Mouse (Mus musculus): ENCODE measurements around the gene Ppp1r37. TPM values are rescaled to one million over a fixed set of nuclear protein-coding genes. Genes with fewer than 3 reads are reported as not detected.
"Not testable (repeated sequence)": the region's sequence is repeated elsewhere in the genome, so short reads cannot be mapped to it uniquely, and the experiment has no call there.

Ppp1r37 gene
- polyA plus RNA-seq, 1 experiment from 2014 or later: 15.0 TPM

DNA sequence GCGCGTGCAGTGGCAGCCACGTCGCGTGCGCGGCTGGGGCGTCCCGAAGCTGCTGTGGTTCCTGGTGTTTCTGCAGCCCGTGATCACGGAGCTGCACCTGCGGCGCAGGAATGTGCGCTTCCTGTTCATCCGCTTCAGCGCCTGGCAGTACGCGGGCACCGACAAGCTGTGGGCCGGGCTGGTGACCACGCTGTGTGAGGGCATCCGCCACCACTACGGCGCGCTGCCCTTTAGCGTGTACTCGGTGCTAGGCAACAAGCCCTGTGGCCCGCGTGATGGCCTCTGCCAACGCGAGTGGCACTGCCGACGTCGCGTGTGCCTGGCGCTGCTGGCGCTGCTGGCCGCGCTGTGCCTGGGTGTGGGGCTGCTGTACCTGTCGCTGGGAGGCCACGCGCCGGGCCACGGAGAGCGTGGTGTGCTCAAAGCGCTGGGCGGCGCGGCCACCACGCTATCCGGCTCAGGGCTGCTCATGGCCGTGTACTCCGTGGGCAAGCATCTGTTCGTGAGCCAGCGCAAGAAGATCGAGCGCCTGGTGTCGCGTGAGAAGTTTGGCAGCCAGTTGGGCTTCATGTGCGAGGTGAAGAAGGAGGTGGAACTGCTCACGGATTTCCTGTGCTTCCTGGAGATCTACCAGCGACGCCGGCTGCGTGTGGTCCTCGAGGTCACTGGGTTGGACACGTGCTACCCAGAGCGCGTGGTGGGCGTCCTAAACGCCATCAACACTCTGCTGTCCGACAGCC is 39.7 kb downstream of the Ppp1r37 start:
- ATAC-seq: no peak

DNA sequence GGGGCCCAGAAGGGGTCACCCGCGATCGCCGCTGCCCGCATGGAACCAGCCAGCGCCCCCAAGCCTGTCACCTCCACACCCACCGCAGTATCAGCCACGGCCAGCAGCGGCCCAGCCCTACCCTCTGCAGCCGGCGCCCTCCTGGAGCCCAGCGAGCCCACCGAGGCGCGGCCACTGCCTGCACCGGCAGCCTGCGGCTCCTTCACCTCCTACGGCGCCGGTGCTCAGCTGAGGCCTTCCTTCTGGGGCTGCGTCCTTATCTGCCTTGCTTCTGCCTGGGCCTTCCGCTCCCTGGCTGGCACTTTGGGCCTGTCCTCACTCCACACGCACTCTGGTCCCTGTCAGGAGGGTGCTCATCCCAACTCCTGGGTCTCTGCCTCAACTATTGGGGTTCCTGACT is 42.8 kb downstream of the Ppp1r37 start:
- no peak overlapping the region for H3K4me3 ChIP-seq (ENCODE audit: low read depth, low read length)
- H3K27me3 ChIP-seq (replicated peaks; ENCODE audit: control insufficient read depth, insufficient read depth, low read length): peaks cover 69% of the 10 kb centered on the region
- no peaks in the 10 kb centered on the region for H3K9me3 ChIP-seq (ENCODE audit: control insufficient read depth)

More for the DNA sequence above, 39.7 kb downstream of the Ppp1r37 start:
- H3K4me1 ChIP-seq (replicated peaks; ENCODE audit: control insufficient read depth, insufficient read depth, low read length): 0 out of 2 replicates have a peak, but pooled peaks cover 6% of the 10 kb centered on the region
- H3K4me2 ChIP-seq (replicated peaks; ENCODE audit: low read depth): peak overlapping the region; percentile 67
- WGBS: 11% methylated on average over 72 of the region's 72 CpGs
- H3K4me3 ChIP-seq (ENCODE audit: low read depth, low read length): peak overlapping the region; percentile 31
- H3K27me3 ChIP-seq (replicated peaks; ENCODE audit: control insufficient read depth, insufficient read depth, low read length): peaks cover 65% of the 10 kb centered on the region
- no peaks in the 10 kb centered on the region for H3K9me3 ChIP-seq (ENCODE audit: control insufficient read depth)
- TF ChIP-seq CTCF (IDR thresholded peaks at IDR 0.05; ENCODE audit: low read depth): no peak
- H3K36me3 ChIP-seq (ENCODE audit: control insufficient read depth, insufficient read depth): no peaks in the 10 kb centered on the region
- H3K27ac ChIP-seq (ENCODE audit: low read depth, low read length): no peak overlapping the region
- H3K9ac ChIP-seq (ENCODE audit: low read depth, low read length): no peak overlapping the region

DNA sequence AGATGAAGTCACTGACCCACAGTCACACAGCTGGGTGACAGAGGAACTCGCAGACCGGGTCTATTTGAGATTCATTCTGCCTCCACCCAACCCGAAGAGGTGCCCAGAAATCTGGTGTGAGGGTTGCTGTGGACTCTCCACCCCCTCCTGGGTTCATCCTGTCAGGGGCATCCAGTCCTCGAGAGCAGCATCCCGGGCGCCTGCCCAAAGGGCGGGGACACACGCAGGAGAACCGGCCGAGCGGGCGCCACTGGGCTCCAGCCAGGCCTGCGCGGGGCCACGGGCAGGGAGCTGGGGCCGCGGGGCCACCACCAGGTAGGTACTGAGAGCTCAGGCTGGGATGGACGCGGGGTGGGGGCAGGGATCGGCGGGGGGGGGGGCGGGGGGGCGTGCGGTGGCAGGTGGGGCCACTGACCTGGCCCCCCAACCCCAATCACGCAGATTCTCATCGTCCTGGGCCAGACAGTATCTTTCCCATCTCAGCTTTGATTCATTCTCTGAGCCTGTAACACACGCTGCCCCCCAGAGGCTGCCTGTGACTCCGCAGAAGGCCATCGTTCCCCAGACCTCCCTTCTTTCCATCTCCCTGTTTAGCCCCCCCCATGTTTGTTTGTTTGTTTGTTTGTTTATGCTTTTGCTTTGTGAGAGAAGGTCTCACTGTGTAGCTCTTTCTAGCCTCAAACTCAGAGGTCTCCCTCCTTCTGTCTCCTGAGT is 45.1 kb downstream of the Ppp1r37 start, which contains the start of gene Nkpd1:
Gene Nkpd1, plus strand, starts transcription at position 187 of the 714 bp plus-strand sequence.
- H3K27me3 ChIP-seq (replicated peaks; ENCODE audit: control insufficient read depth, insufficient read depth, low read length): peaks cover 49% of the 10 kb centered on the region
- no peaks in the 10 kb centered on the region for H3K36me3 ChIP-seq (ENCODE audit: control insufficient read depth, insufficient read depth)
- WGBS: 5% methylated on average over 22 of the region's 29 CpGs
- H3K27ac ChIP-seq (ENCODE audit: low read depth, low read length): no peak within 1 kb of the TSS
- H3K4me3 ChIP-seq (ENCODE audit: low read depth, low read length): no peak within 1 kb of the TSS
- no peaks in the 10 kb centered on the region for H3K9me3 ChIP-seq (ENCODE audit: control insufficient read depth)
- H3K4me1 ChIP-seq (replicated peaks; ENCODE audit: control insufficient read depth, insufficient read depth, low read length): no peaks in the 10 kb centered on the region
- H3K4me2 ChIP-seq (replicated peaks; ENCODE audit: low read depth): peak within 1 kb of the TSS; percentile 46
- no peak within 1 kb of the TSS for H3K9ac ChIP-seq (ENCODE audit: low read depth, low read length)
- ATAC-seq: no peak
- peak; percentile 62 for TF ChIP-seq CTCF (IDR thresholded peaks at IDR 0.05; ENCODE audit: low read depth)

More for the DNA sequence above, 42.8 kb downstream of the Ppp1r37 start:
- Histone ChIP-seq H3K36me3 (ENCODE audit: control insufficient read depth, insufficient read depth) (no peaks in the 10 kb centered on the region), H3K27ac (ENCODE audit: low read depth, low read length) (no peak overlapping the region), H3K9ac (ENCODE audit: low read depth, low read length) (no peak overlapping the region), H3K4me1 (replicated peaks; ENCODE audit: control insufficient read depth, insufficient read depth, low read length) (0 out of 2 replicates have a peak, but pooled peaks cover 6% of the 10 kb centered on the region), H3K4me2 (replicated peaks; ENCODE audit: low read depth) (peak overlapping the region; percentile 22; the same call in 1 of the 2 replicates)
- TF ChIP-seq CTCF (IDR thresholded peaks at IDR 0.05; ENCODE audit: low read depth): no peak
- ATAC-seq: no peak
- 8% methylated on average over 21 of the region's 23 CpGs for WGBS

DNA sequence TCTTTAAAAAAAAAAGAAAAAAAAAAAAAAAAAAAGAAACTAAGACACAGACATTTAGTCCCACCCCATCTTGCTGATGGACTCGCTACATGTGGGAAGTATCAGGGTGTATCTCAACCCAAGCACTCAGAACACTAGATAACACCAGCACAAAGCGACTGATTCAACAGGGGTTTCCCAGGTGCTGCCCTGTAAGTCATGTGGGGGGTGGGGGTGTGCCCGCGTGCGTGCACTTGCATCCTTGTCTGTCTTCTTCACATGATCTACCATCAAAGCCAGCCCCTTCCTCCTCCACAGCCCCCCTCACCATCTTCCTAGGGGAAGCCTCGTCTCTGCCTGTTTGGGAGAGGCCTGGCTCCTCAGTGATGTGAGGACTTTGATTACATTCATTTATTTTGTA is 50.5 kb downstream of the Ppp1r37 start:
- H3K27ac ChIP-seq (ENCODE audit: low read depth, low read length): no peak overlapping the region
- H3K4me2 ChIP-seq (replicated peaks; ENCODE audit: low read depth): no peak overlapping the region
- TF ChIP-seq CTCF (IDR thresholded peaks at IDR 0.05; ENCODE audit: low read depth): no peak
- H3K4me1 ChIP-seq (replicated peaks; ENCODE audit: control insufficient read depth, insufficient read depth, low read length): 0 out of 2 replicates have a peak, but pooled peaks cover 1% of the 10 kb centered on the region
- 83% methylated on average over 6 of the region's 6 CpGs for WGBS
- no peaks in the 10 kb centered on the region for H3K9me3 ChIP-seq (ENCODE audit: control insufficient read depth)
- no peak overlapping the region for H3K9ac ChIP-seq (ENCODE audit: low read depth, low read length)
- no peaks in the 10 kb centered on the region for H3K27me3 ChIP-seq (replicated peaks; ENCODE audit: control insufficient read depth, insufficient read depth, low read length)
- no peaks in the 10 kb centered on the region for H3K36me3 ChIP-seq (ENCODE audit: control insufficient read depth, insufficient read depth)
- ATAC-seq: no peak
- H3K4me3 ChIP-seq (ENCODE audit: low read depth, low read length): no peak overlapping the region

DNA sequence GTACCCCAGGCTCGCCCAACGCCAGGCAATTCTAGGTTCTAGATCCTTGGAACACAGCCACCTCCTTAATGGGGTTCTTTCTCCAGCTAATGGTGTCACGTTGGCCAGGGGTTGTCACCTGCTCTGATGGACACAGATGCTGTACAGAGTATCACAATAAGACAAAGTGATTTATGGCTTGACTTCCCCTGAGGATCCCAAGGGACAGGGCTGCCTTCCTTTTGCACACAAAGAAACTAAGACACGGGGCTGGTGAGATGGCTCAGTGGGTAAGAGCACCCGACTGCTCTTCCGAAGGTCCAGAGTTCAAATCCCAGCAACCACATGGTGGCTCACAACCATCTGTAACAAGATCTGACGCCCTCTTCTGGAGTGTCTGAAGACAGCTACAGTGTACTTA is 50.9 kb downstream of the Ppp1r37 start:
- H3K27ac ChIP-seq (ENCODE audit: low read depth, low read length); H3K9ac ChIP-seq (ENCODE audit: low read depth, low read length): not testable (repeated sequence)

DNA sequence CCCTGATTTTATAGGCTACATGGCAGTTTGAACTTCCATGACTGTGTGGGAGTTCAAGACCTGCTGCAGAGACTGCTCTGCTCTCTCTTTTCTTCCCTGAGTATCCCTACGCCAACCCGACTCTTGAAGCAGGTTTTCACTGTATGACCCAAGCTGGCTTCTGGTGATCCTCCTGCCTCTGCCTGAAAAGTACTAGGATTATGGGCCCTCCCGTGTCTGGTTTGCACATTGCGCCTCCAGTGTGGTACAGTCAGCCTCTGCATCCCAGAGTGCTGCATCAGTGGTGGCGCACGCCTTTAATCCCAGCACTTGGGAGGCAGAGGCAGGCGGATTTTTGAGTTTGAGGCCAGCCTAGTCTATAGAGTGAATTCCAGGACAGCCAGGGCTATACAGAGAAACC is 53.1 kb downstream of the Ppp1r37 start:
- H3K4me1 ChIP-seq (replicated peaks; ENCODE audit: control insufficient read depth, insufficient read depth, low read length): 0 out of 2 replicates have a peak, but pooled peaks cover 5% of the 10 kb centered on the region
- peak overlapping the region; percentile 90 for H3K4me2 ChIP-seq (replicated peaks; ENCODE audit: low read depth)
- 97% methylated on average over 7 of the region's 7 CpGs for WGBS
- H3K27ac ChIP-seq (ENCODE audit: low read depth, low read length): no peak overlapping the region
- no peaks in the 10 kb centered on the region for H3K9me3 ChIP-seq (ENCODE audit: control insufficient read depth)
- H3K4me3 ChIP-seq (ENCODE audit: low read depth, low read length): no peak overlapping the region
- H3K36me3 ChIP-seq (ENCODE audit: control insufficient read depth, insufficient read depth): no peaks in the 10 kb centered on the region
- no peak for TF ChIP-seq CTCF (IDR thresholded peaks at IDR 0.05; ENCODE audit: low read depth)
- no peak overlapping the region for H3K9ac ChIP-seq (ENCODE audit: low read depth, low read length)
- no peaks in the 10 kb centered on the region for H3K27me3 ChIP-seq (replicated peaks; ENCODE audit: control insufficient read depth, insufficient read depth, low read length)
- no peak for ATAC-seq

More for the DNA sequence above, 50.9 kb downstream of the Ppp1r37 start:
- not testable (repeated sequence) for H3K4me3 ChIP-seq (ENCODE audit: low read depth, low read length); H3K4me1 ChIP-seq (replicated peaks; ENCODE audit: control insufficient read depth, insufficient read depth, low read length); H3K4me2 ChIP-seq (replicated peaks; ENCODE audit: low read depth); H3K9me3 ChIP-seq (ENCODE audit: control insufficient read depth); H3K27me3 ChIP-seq (replicated peaks; ENCODE audit: control insufficient read depth, insufficient read depth, low read length); H3K36me3 ChIP-seq (ENCODE audit: control insufficient read depth, insufficient read depth); ATAC-seq
- 85% methylated on average over 6 of the region's 7 CpGs for WGBS

Data from intestine, postnatal 0 days (tissue).